Mouse (Mus musculus) liver, postnatal 0 days (tissue): ENCODE results near the gene Dag1. TPM values are rescaled to one million over a fixed set of nuclear protein-coding genes. Genes with fewer than 3 reads are reported as not detected.

Source experiments
- ATAC-seq: fragments of 200-750 bp; cut with Nextera tagmentation; 2 replicates; pipeline ENCODE4 v1.8.0; 2017; ENCODE audit warnings: mild to moderate bottlenecking, moderate library complexity
- DNase-seq: peaks from one replicate; pipeline ENCODE4 v3.0.0-alpha.2; 2016
- H3K27ac ChIP-seq: fragments of 300-500 bp; sonication (generic); 2 replicates; pipeline ENCODE4 v1.5.1; 2014; ENCODE audit warnings: antibody characterized with exemption, moderate library complexity, mild to moderate bottlenecking, low read depth
- H3K27me3 ChIP-seq: fragments of 300-500 bp; sonication (generic); 2 replicates; pipeline ENCODE4 v1.6.1; 2014; ENCODE audit warnings: low read length, control low read depth, mixed read lengths; ENCODE audit not compliant: insufficient read depth
- H3K36me3 ChIP-seq: fragments of 300-500 bp; sonication (generic); replicated peaks from 2 replicates; pipeline ENCODE4 v1.6.1; 2014; ENCODE audit warnings: mild to moderate bottlenecking, control low read depth, low read length, moderate library complexity, mixed read lengths; ENCODE audit not compliant: insufficient read depth
- H3K4me1 ChIP-seq: fragments of 300-500 bp; sonication (generic); 2 replicates; pipeline ENCODE4 v1.6.1; 2014; ENCODE audit warnings: antibody characterized with exemption, mild to moderate bottlenecking, control low read depth; ENCODE audit not compliant: insufficient read depth
- H3K4me2 ChIP-seq: fragments of 300-500 bp; sonication (generic); 2 replicates; pipeline ENCODE4 v1.6.1; 2014; ENCODE audit warnings: low read depth, mild to moderate bottlenecking, low read length, moderate library complexity, mixed read lengths
- H3K4me3 ChIP-seq: fragments of 300-500 bp; sonication (generic); 2 replicates; pipeline ENCODE4 v1.5.1; 2014; ENCODE audit warnings: low read depth, low read length
- H3K9ac ChIP-seq: fragments of 300-500 bp; sonication (generic); replicated peaks from 2 replicates; pipeline ENCODE4 v1.6.1; 2014; ENCODE audit warnings: mild to moderate bottlenecking, moderate library complexity
- H3K9me3 ChIP-seq: fragments of 300-500 bp; sonication (generic); 2 replicates; pipeline ENCODE4 v1.6.1; 2016; ENCODE audit warnings: mild to moderate bottlenecking, control low read depth, low read length, mixed read lengths
- CTCF ChIP-seq: sonication (generic); IDR thresholded peaks from 2 replicates; pipeline ENCODE4 v1.5.1; 2016; ENCODE audit warnings: antibody characterized with exemption, low read depth
- EP300 ChIP-seq: IDR thresholded peaks from 2 replicates; pipeline ENCODE4 v1.6.1; 2016; ENCODE audit warnings: antibody characterized with exemption, low read depth, mild to moderate bottlenecking
- WGBS: fragments of 180-500 bp; shearing (Covaris S2); extraction: QIAGEN DNeasy Blood & Tissue Kit; methylation state at CpG from one replicate; pipeline ENCODE4 v1.1.7; 2014; ENCODE audit not compliant: insufficient replicate concordance; 5-methylcytosine and 5-hydroxymethylcytosine counted together
- polyA plus RNA-seq: library from polyadenylated mRNA; unstranded; fragments of >200 nt; fragmentation: Nextera tagmentation; extraction: Ambion mirVana; gene quantifications from 2 replicates; pipeline ENCODE4 v1.2.1, GENCODE M21; 2015

The Dag1 gene
- polyA plus RNA-seq, 1 experiment from 2014 or later = 20.0 TPM

- no peak overlapping the region for H3K4me3 ChIP-seq
- H3K4me2 ChIP-seq = no peak overlapping the region
- WGBS = 79% methylated on average over 7 of the region's 7 CpGs
- no peak for ATAC-seq
- no peaks in the 10 kb centered on the region for H3K4me1 ChIP-seq
- H3K36me3 ChIP-seq = 0 out of 2 replicates have a peak, but pooled peaks cover 4% of the 10 kb centered on the region
- no peak for TF ChIP-seq CTCF
- TF ChIP-seq EP300 = no peak
- no peaks in the 10 kb centered on the region for H3K9me3 ChIP-seq
- H3K27ac ChIP-seq = no peak overlapping the region
- H3K9ac ChIP-seq = no peak overlapping the region
- no peaks in the 10 kb centered on the region for H3K27me3 ChIP-seq
- no peak for DNase-seq
Observed at GRCm38 (mm10) chr9:108252766-108253165, 11.0 kb downstream of the Dag1 start.

- TF ChIP-seq EP300 = no peak
- no peak for TF ChIP-seq CTCF
- Histone ChIP-seq H3K4me1 (no peaks in the 10 kb centered on the region), H3K4me3 (no peak overlapping the region), H3K4me2 (no peak overlapping the region), H3K27me3 (no peaks in the 10 kb centered on the region), H3K36me3 (0 out of 2 replicates have a peak, but pooled peaks cover 4% of the 10 kb centered on the region), H3K9me3 (no peaks in the 10 kb centered on the region), H3K9ac (no peak overlapping the region), H3K27ac (no peak overlapping the region)
- DNase-seq (no peak), ATAC-seq (no peak)
- WGBS = 81% methylated on average over 6 of the region's 6 CpGs
Observed at GRCm38 (mm10) chr9:108251877-108252276, 11.9 kb downstream of the Dag1 start.

GRCm38 (mm10) chr9:108248957-108249356, 14.8 kb downstream of the Dag1 start:
- Histone ChIP-seq H3K9ac (no peak overlapping the region), H3K27me3 (no peaks in the 10 kb centered on the region), H3K9me3 (no peaks in the 10 kb centered on the region), H3K27ac (no peak overlapping the region), H3K4me3 (no peak overlapping the region), H3K4me1 (no peaks in the 10 kb centered on the region), H3K36me3 (peaks cover 4% of the 10 kb centered on the region; the same call in 1 of the 2 replicates), H3K4me2 (no peak overlapping the region)
- ATAC-seq = no peak
- no peak for DNase-seq
- TF ChIP-seq EP300 = no peak
- TF ChIP-seq CTCF = no peak
- WGBS = 73% methylated on average over 5 of the region's 5 CpGs

GRCm38 (mm10) chr9:108244984-108245383, 18.8 kb downstream of the Dag1 start:
- Histone ChIP-seq H3K36me3 (no peaks in the 10 kb centered on the region; the same call in 1 of the 2 replicates), H3K27ac (no peak overlapping the region), H3K9me3 (no peaks in the 10 kb centered on the region), H3K27me3 (no peaks in the 10 kb centered on the region), H3K4me2 (no peak overlapping the region), H3K9ac (no peak overlapping the region), H3K4me3 (no peak overlapping the region), H3K4me1 (no peaks in the 10 kb centered on the region)
- ATAC-seq (no peak), DNase-seq (no peak)
- TF ChIP-seq CTCF (peak; percentile 60), EP300 (no peak)
- 65% methylated on average over 3 of the region's 3 CpGs for WGBS

- Histone ChIP-seq H3K9me3 (no peaks in the 10 kb centered on the region), H3K27ac (no peak overlapping the region), H3K27me3 (no peaks in the 10 kb centered on the region), H3K4me2 (no peak overlapping the region), H3K9ac (no peak overlapping the region), H3K4me1 (no peaks in the 10 kb centered on the region), H3K4me3 (no peak overlapping the region), H3K36me3 (no peaks in the 10 kb centered on the region; the same call in 1 of the 2 replicates)
- no peak for ATAC-seq
- DNase-seq = no peak
- TF ChIP-seq CTCF (no peak), EP300 (no peak)
- WGBS = 82% methylated on average over 3 of the region's 3 CpGs
Observed at GRCm38 (mm10) chr9:108244540-108244939, 19.2 kb downstream of the Dag1 start.

GRCm38 (mm10) chr9:108239951-108240350, 23.8 kb downstream of the Dag1 start:
- Histone ChIP-seq H3K27ac (no peak overlapping the region), H3K9me3 (no peaks in the 10 kb centered on the region), H3K4me3 (no peak overlapping the region), H3K4me1 (no peaks in the 10 kb centered on the region), H3K27me3 (no peaks in the 10 kb centered on the region), H3K36me3 (no peaks in the 10 kb centered on the region), H3K9ac (no peak overlapping the region), H3K4me2 (no peak overlapping the region)
- TF ChIP-seq CTCF (no peak), EP300 (no peak)
- ATAC-seq (no peak), DNase-seq (no peak)
- 74% methylated on average over 5 of the region's 5 CpGs for WGBS

DNA sequence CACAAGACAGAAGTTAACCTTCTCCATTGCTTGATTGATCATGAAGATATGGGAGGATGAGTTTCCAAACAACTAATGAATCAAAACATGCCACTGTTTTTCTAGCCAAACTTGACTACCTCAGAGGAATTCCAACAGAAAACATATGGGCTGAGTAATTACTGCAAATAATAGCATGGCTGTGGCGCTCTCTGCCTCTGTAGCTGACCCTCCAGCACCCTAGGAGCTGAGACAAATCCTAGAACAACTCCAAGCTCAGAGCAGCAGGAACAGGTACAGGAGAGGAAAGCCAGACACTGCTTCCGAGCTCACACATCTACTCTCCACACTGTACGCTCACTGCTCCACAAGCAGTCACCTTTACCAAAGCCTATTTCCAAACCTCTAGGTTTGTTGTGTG, 24.9 kb downstream of the Dag1 start:
- no peak for DNase-seq
- Histone ChIP-seq H3K4me3 (no peak overlapping the region), H3K4me2 (no peak overlapping the region), H3K36me3 (no peaks in the 10 kb centered on the region), H3K27me3 (no peaks in the 10 kb centered on the region), H3K27ac (no peak overlapping the region), H3K9me3 (no peaks in the 10 kb centered on the region), H3K4me1 (no peaks in the 10 kb centered on the region), H3K9ac (no peak overlapping the region)
- TF ChIP-seq CTCF (no peak), EP300 (no peak)
- ATAC-seq = no peak
- 86% methylated on average over 3 of the region's 3 CpGs for WGBS
